Mouse (Mus musculus) cerebellum, adult 9-10 months (tissue): ENCODE measurements around the gene Rab5a.
"Not testable (repeated sequence)": the region's sequence is repeated elsewhere in the genome, so short reads cannot be mapped to it uniquely, and the experiment has no call there.

Experiments used
- DNase-seq: peaks from one replicate; pipeline ENCODE4 v3.0.0; 2022

The Rab5a gene

GRCm38 (mm10) chr17:53478858-53479603 is at the start of gene Rab5a:
Gene Rab5a, plus strand, starts transcription at chr17:53479234.
- DNase-seq: peak; percentile 98

DNA sequence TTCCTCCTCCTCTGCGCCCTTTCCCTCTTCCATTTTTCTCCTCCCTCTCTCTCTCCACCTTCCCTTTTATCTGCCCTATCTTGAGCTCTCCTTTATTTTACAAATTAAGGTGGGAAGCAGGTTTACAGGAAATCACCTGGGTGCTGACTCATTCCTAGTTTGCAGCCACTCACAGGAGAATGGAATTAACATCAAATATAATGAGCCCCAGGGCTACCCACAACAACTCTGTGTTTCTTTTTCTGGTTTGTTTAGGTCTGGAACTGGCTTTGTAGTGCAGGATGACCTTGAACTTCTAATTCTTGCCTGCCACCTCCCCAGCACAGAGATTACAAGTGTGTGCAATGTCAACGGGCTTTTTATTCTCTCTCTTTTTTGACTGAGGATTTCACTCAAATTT is 22.9 kb upstream of the Rab5a start:
- no peak for DNase-seq

GRCm38 (mm10) chr17:53456742-53457141 is 22.3 kb upstream of the Rab5a start:
- no peak for DNase-seq

DNA sequence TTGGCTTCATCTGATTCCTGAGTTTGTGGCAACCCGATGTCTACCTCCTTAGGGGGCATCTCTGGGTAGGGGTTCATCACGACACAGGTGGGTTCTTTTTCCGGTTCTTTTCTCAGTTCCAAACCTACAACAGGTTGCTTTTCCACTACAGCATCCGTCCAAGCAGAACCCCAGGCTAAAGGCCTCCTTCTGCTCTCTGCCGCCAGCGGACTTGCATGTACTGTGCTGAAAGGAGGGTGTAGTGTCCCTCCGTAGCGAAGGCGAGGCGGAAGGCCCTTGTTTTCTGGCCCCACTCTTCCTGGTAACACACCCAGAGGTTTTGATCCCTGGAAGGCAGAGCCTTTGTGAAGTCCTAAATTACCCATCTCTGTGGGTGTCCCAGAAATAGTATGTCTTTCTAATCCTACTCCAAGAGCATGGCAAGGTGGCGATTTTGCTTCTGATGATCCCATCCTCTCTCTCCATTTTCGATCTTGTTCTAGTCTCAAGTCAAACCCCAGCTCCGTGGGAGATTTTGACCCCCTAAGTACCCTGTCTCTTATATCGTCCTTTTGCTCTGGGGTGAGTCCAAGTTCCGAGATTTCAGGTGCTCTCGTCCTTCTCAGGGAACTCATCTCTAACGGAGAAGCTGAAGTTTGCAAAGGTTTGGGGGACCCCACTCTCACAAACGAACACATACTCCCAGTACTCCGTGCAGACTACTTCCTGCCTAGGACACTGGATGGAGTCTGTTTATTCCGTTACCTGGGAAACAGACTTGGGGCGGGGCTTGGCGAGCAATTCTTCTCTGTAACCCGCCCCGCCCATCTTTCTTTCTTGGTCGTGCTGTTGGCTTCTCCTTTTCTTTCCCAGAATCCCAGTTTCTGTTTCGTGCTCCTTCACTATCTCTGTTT is 16.2 kb upstream of the Rab5a start, which contains the start of gene Efhb:
Gene Efhb, minus strand, starts transcription at position 719 of the 893 bp plus-strand sequence.
- peak; percentile 60 for DNase-seq

GRCm38 (mm10) chr17:53463496-53463840 is 15.6 kb upstream of the Rab5a start:
- no peak for DNase-seq

DNA sequence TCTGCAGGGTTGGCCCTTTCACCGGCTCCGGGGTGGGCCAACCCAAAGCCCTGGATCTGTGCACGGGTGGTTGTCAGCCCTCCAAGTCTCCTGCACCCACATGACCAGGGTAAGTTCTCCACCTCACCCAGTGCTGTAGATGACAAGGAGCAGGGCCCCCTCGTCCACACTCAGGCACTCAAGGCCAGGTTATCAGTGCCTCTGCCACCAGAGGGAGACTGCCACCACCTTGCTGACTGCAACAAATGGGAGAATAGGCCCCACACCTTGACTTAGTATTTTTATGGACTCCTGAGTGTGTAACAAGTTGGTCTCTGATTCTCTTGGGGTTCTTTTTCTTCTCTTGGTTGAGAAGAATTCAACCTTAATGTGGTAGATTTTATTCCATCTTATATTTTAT is 13.5 kb upstream of the Rab5a start:
- no peak for DNase-seq

DNA sequence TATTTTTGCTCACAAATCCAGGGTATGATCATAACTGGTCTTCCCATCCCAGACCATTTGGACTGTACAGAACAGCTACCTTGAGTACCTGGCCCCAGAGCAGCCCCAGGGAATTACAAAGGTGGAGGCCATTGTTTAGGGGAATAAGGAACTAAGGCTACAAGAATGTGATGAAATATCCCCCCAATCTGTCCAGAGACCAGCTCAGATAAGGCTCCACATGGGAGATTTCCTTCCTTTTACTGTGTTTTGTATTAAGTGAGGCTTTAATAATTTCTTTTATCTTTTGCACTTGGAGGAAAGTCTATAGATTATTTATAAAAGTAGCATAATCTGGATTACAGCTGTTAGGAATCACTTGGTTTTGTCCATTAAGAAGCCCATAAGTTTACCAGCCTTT is 10.3 kb upstream of the Rab5a start:
- no peak for DNase-seq

- DNase-seq: peak; percentile 45
Observed at GRCm38 (mm10) chr17:53478066-53478857, 772 bp upstream of the Rab5a start.

- peak; percentile 52 for DNase-seq
Observed at GRCm38 (mm10) chr17:53479604-53480041, 589 bp downstream of the Rab5a start.

DNA sequence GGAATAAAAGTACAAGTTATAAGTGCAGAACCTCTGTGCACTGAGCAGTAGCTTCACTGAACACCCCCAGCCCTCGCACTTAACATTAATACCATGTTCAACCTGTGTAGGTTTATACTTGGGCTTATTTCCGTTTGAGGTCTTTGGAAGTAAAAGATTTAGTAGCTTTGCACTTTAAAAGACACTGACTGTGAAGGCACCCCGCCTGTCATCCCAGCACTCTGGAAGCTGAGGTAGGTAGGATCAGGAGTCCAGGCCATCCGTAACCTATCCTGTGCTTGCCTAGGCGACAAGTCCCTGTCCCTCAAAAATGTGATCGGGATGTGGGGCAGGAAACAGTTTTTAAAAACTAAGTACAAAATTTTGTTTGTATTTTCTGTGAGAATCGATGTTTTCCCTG is 1.4 kb downstream of the Rab5a start:
- DNase-seq: no peak

- no peak for DNase-seq
Observed at GRCm38 (mm10) chr17:53488291-53489006, 9.4 kb downstream of the Rab5a start.

- no peak for DNase-seq
Observed at GRCm38 (mm10) chr17:53489007-53489378, 10.0 kb downstream of the Rab5a start.

DNA sequence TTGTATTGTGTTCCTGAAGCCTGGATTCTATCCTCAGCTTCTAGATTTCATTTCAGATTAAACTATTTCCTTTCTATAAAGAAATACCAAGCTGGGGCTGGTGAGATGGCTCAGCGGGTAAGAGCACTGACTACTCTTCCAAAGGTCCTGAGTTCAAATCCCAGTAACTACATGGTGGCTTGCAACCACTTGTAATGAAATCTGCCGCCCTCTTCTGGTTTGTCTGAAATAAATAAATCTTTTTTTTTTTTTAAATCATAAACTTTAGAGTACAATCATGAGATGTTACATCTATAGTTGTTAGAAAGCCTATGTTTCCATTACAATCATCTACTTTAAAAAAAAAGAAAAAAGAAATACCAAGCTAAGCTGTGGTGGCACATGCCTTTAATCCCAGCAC is 23.9 kb downstream of the Rab5a start:
- no peak for DNase-seq

- DNase-seq: peak; percentile 67
Observed at GRCm38 (mm10) chr17:53512311-53512951, 33.4 kb downstream of the Rab5a start.

GRCm38 (mm10) chr17:53519364-53519763 is 40.3 kb downstream of the Rab5a start:
- no peak for DNase-seq

DNA sequence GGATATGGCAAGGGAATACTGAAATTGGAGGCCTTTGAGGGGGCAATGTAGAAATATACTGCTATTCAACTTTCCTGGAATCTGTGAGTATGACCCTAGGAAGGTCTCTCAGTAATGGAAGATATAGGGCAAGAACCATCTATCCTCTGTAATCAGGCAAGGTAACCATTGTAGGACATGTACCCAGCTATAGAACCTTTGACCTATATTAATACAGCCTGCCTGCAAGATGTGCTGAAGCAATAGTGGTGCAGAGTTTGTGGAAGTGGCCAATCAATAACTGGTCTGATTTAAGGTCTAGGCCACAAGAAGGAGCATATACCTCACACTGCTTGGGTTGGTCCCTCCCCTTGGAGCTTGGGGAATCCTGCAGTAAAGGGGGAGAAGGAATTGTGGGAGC is 41.5 kb downstream of the Rab5a start:
- no peak for DNase-seq

DNA sequence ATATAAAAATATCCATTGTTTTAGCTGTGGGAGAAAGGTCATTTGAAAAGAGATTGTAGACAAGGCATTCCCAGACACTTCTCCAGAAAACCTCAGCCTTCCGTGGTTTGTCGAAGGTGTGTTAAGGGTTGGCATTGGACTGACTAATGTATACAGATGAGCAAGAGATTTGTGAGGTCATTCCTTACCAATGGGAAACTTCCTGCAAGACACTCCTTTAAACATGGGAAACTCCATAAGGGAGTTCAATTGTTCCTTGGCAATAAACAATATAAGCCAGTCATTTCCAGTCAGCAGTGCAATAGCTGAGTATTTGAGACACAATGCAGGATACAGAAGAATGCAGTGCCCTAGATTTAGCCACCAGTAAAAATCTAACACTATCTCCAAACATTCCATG is 49.0 kb downstream of the Rab5a start:
- DNase-seq: no peak

- no peak for DNase-seq
Observed at GRCm38 (mm10) chr17:53531160-53531559, 52.1 kb downstream of the Rab5a start.

DNA sequence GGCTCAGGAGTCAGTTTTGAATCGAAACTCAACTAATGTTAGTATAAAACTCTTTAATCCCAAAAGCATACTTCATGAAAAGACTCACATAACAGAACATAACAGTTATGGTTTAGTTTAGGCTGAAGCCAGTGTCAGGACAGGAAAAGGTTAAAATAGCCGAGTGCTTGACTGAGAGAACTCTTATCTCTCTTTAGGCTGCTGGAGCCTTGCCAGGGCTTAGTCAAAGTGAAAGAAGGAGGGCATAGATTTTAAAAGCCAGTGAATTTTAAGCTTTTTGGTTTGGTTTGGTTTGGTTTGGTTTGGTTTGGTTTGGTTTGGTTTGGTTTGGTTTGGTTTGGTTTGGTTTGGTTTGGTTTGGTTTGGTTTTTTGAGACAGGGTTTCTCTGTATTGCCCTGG is 53.4 kb downstream of the Rab5a start:
- DNase-seq: no peak

GRCm38 (mm10) chr17:53539351-53539750 is 60.3 kb downstream of the Rab5a start, which contains the start of gene Pp2d1:
Gene Pp2d1, minus strand, starts transcription at chr17:53539451.
- DNase-seq: not testable (repeated sequence)

DNA sequence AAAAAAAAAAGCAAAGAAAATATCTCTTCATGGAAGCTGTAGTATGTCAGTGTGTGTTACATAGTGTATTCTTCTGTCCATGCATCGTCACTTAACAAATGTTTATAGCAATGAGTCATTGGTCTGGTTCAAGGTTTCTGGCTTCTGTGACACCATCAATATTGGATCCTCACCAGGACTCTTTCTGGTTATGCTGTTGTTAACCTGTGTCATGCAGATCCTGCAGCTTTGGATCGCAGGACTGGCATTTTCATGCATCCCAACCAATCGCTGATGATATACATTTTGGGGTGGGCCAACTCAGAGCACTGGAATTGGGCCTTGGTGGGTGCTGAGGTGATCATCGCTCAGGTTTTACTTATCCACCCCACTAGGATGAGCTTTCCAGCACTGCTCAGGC is 63.5 kb downstream of the Rab5a start:
- no peak for DNase-seq
